Mouse (Mus musculus): ENCODE measurements around the gene Crip2. TPM values are rescaled to one million over a fixed set of nuclear protein-coding genes. Genes with fewer than 3 reads are reported as not detected.

Crip2 gene
- polyA plus RNA-seq, 1 experiment = 137 TPM

- peaks cover 17% of the 10 kb centered on the region; the same call in 1 of the 2 replicates for H3K4me1 ChIP-seq (ENCODE audit: control insufficient read depth, insufficient read depth, insufficient read length)
- H3K4me3 ChIP-seq (ENCODE audit: extremely low read depth, insufficient read depth, insufficient read length) = no peak overlapping the region
- no peak overlapping the region for H3K27ac ChIP-seq (ENCODE audit: insufficient read depth, low read length)
- 28% methylated on average over 9 of the region's 9 CpGs for WGBS
- DNase-seq (ENCODE audit: low read depth in 1 of 2, low spot score in 2 of 2) = no peak
- H3K27me3 ChIP-seq (ENCODE audit: control insufficient read depth, insufficient read depth, low read length) = no peaks in the 10 kb centered on the region; the same call in 1 of the 2 replicates
- TF ChIP-seq CTCF (IDR thresholded peaks at IDR 0.05; ENCODE audit: extremely low read depth, insufficient read depth, insufficient read length, insufficient replicate concordance) (no peak), POLR2A (IDR thresholded peaks at IDR 0.05; ENCODE audit: low read depth, low read length) (no peak)
- no peaks in the 10 kb centered on the region for H3K36me3 ChIP-seq (ENCODE audit: control insufficient read depth, insufficient read depth, low read length)
These were observed 38.6 kb upstream of the Crip2 start for GRCm38 (mm10) chr12:113101251-113101960.

- no peak for TF ChIP-seq POLR2A (IDR thresholded peaks at IDR 0.05; ENCODE audit: low read depth, low read length)
- peak; percentile 89; the same call in 1 of the 2 replicates for TF ChIP-seq CTCF (IDR thresholded peaks at IDR 0.05; ENCODE audit: extremely low read depth, insufficient read depth, insufficient read length, insufficient replicate concordance)
- no peaks in the 10 kb centered on the region for H3K36me3 ChIP-seq (ENCODE audit: control insufficient read depth, insufficient read depth, low read length)
- H3K4me3 ChIP-seq (ENCODE audit: extremely low read depth, insufficient read depth, insufficient read length) = no peak overlapping the region
- 44% methylated on average over 6 of the region's 6 CpGs for WGBS
- peaks cover 15% of the 10 kb centered on the region; the same call in 1 of the 2 replicates for H3K4me1 ChIP-seq (ENCODE audit: control insufficient read depth, insufficient read depth, insufficient read length)
- no peaks in the 10 kb centered on the region; the same call in 1 of the 2 replicates for H3K27me3 ChIP-seq (ENCODE audit: control insufficient read depth, insufficient read depth, low read length)
- peak; percentile 44 to 74 for DNase-seq (ENCODE audit: low read depth in 1 of 2, low spot score in 2 of 2)
- H3K27ac ChIP-seq (ENCODE audit: insufficient read depth, low read length) = no peak overlapping the region
These were observed 37.6 kb upstream of the Crip2 start for GRCm38 (mm10) chr12:113102461-113102860.

- TF ChIP-seq CTCF (IDR thresholded peaks at IDR 0.05; ENCODE audit: extremely low read depth, insufficient read depth, insufficient read length, insufficient replicate concordance) = peak; percentile 25; the same call in 1 of the 2 replicates
- no peak for TF ChIP-seq POLR2A (IDR thresholded peaks at IDR 0.05; ENCODE audit: low read depth, low read length)
- WGBS = 74% methylated on average over 8 of the region's 8 CpGs
- no peak overlapping the region for H3K27ac ChIP-seq (ENCODE audit: insufficient read depth, low read length)
- H3K4me1 ChIP-seq (ENCODE audit: control insufficient read depth, insufficient read depth, insufficient read length) = peaks cover 8% of the 10 kb centered on the region; the same call in 1 of the 2 replicates
- peak in 1 of 2 experiments; percentile 14 for DNase-seq (ENCODE audit: low read depth in 1 of 2, low spot score in 2 of 2)
- no peak overlapping the region for H3K4me3 ChIP-seq (ENCODE audit: extremely low read depth, insufficient read depth, insufficient read length)
- H3K36me3 ChIP-seq (ENCODE audit: control insufficient read depth, insufficient read depth, low read length) = no peaks in the 10 kb centered on the region
- H3K27me3 ChIP-seq (ENCODE audit: control insufficient read depth, insufficient read depth, low read length) = no peaks in the 10 kb centered on the region
These were observed 36.1 kb upstream of the Crip2 start for GRCm38 (mm10) chr12:113103846-113104451.

GRCm38 (mm10) chr12:113106386-113106785 is 33.6 kb upstream of the Crip2 start:
- no peak for TF ChIP-seq POLR2A (IDR thresholded peaks at IDR 0.05; ENCODE audit: low read depth, low read length)
- no peak overlapping the region for H3K4me3 ChIP-seq (ENCODE audit: extremely low read depth, insufficient read depth, insufficient read length)
- no peak overlapping the region for H3K27ac ChIP-seq (ENCODE audit: insufficient read depth, low read length)
- H3K36me3 ChIP-seq (ENCODE audit: control insufficient read depth, insufficient read depth, low read length) = no peaks in the 10 kb centered on the region
- no peaks in the 10 kb centered on the region for H3K27me3 ChIP-seq (ENCODE audit: control insufficient read depth, insufficient read depth, low read length)
- DNase-seq (ENCODE audit: low read depth in 1 of 2, low spot score in 2 of 2) = no peak
- H3K4me1 ChIP-seq (ENCODE audit: control insufficient read depth, insufficient read depth, insufficient read length) = no peaks in the 10 kb centered on the region; the same call in 1 of the 2 replicates
- WGBS = 96% methylated on average over 6 of the region's 6 CpGs

GRCm38 (mm10) chr12:113107431-113108124 is 32.5 kb upstream of the Crip2 start:
- Histone ChIP-seq H3K36me3 (ENCODE audit: control insufficient read depth, insufficient read depth, low read length) (no peaks in the 10 kb centered on the region), H3K27me3 (ENCODE audit: control insufficient read depth, insufficient read depth, low read length) (no peaks in the 10 kb centered on the region), H3K27ac (ENCODE audit: insufficient read depth, low read length) (no peak overlapping the region), H3K4me1 (ENCODE audit: control insufficient read depth, insufficient read depth, insufficient read length) (no peaks in the 10 kb centered on the region; the same call in 1 of the 2 replicates), H3K4me3 (ENCODE audit: extremely low read depth, insufficient read depth, insufficient read length) (no peak overlapping the region)
- no peak for DNase-seq (ENCODE audit: low read depth in 1 of 2, low spot score in 2 of 2)
- TF ChIP-seq POLR2A (IDR thresholded peaks at IDR 0.05; ENCODE audit: low read depth, low read length) (no peak), CTCF (IDR thresholded peaks at IDR 0.05; ENCODE audit: extremely low read depth, insufficient read depth, insufficient read length, insufficient replicate concordance) (no peak)
- 48% methylated on average over 4 of the region's 4 CpGs for WGBS

- Histone ChIP-seq H3K27me3 (ENCODE audit: control insufficient read depth, insufficient read depth, low read length) (no peaks in the 10 kb centered on the region), H3K4me1 (ENCODE audit: control insufficient read depth, insufficient read depth, insufficient read length) (no peaks in the 10 kb centered on the region; the same call in 1 of the 2 replicates), H3K4me3 (ENCODE audit: extremely low read depth, insufficient read depth, insufficient read length) (no peak overlapping the region), H3K27ac (ENCODE audit: insufficient read depth, low read length) (no peak overlapping the region), H3K36me3 (ENCODE audit: control insufficient read depth, insufficient read depth, low read length) (peaks cover 3% of the 10 kb centered on the region; the same call in 1 of the 2 replicates)
- 93% methylated on average over 17 of the region's 17 CpGs for WGBS
- no peak for TF ChIP-seq POLR2A (IDR thresholded peaks at IDR 0.05; ENCODE audit: low read depth, low read length)
- TF ChIP-seq CTCF (IDR thresholded peaks at IDR 0.05; ENCODE audit: extremely low read depth, insufficient read depth, insufficient read length, insufficient replicate concordance) = no peak
- DNase-seq (ENCODE audit: low read depth in 1 of 2, low spot score in 2 of 2) = no peak
These were observed 31.3 kb upstream of the Crip2 start for GRCm38 (mm10) chr12:113108528-113109283.

Data from spleen, adult 2 months (tissue).